Mouse (Mus musculus): ENCODE measurements around the gene Igll1.
"Not testable (repeated sequence)": the region's sequence is repeated elsewhere in the genome, so short reads cannot be mapped to it uniquely, and the experiment has no call there.

Gene Igll1

GRCm38 (mm10) chr16:16863978-16864377 is at the start of gene Igll1:
Igll1 (minus strand) TSS chr16:16863985.
- peak in 1 of 2 experiments; percentile 2 for DNase-seq

- no peak for DNase-seq
Observed at GRCm38 (mm10) chr16:16913440-16913839, 49.7 kb upstream of the Igll1 start.

GRCm38 (mm10) chr16:16911641-16912597 is 48.1 kb upstream of the Igll1 start:
- peak; percentile 80 to 85 for DNase-seq

- DNase-seq, result peak; percentile 91 to 94
Observed at GRCm38 (mm10) chr16:16907799-16908198, 44.0 kb upstream of the Igll1 start.

GRCm38 (mm10) chr16:16903188-16903587 is 39.4 kb upstream of the Igll1 start:
- DNase-seq, result no peak

GRCm38 (mm10) chr16:16902329-16902728 is 38.5 kb upstream of the Igll1 start:
- DNase-seq, result no peak

- DNase-seq, result no peak
Observed at GRCm38 (mm10) chr16:16897056-16897584, 33.3 kb upstream of the Igll1 start.

- peak; percentile 94 to 97 for DNase-seq
Observed at GRCm38 (mm10) chr16:16896382-16897055, 32.7 kb upstream of the Igll1 start, which contains the start of gene Ppm1f. Ppm1f (plus strand) TSS chr16:16896469.

GRCm38 (mm10) chr16:16896015-16896381 is 32.2 kb upstream of the Igll1 start:
- no peak for DNase-seq

- no peak for DNase-seq
Observed at GRCm38 (mm10) chr16:16892366-16892765, 28.6 kb upstream of the Igll1 start.

- DNase-seq, result no peak
Observed at GRCm38 (mm10) chr16:16888341-16888740, 24.6 kb upstream of the Igll1 start.

- no peak for DNase-seq
Observed at GRCm38 (mm10) chr16:16879025-16879424, 15.2 kb upstream of the Igll1 start.

GRCm38 (mm10) chr16:16870617-16871331 is 7.0 kb upstream of the Igll1 start, which contains the start of the genes Top3b and Vpreb1:
Top3b (plus strand) TSS chr16:16870736.
Vpreb1 (minus strand) TSS chr16:16870843.
- DNase-seq, result peak; percentile 90 to 92

- no peak for DNase-seq
Observed at GRCm38 (mm10) chr16:16870241-16870616, 6.4 kb upstream of the Igll1 start.

GRCm38 (mm10) chr16:16865696-16866561 is 2.1 kb upstream of the Igll1 start:
- DNase-seq, result peak; percentile 75 to 82

- DNase-seq, result no peak
Observed at GRCm38 (mm10) chr16:16865217-16865616, 1.4 kb upstream of the Igll1 start.

GRCm38 (mm10) chr16:16862288-16862687 is 1.5 kb downstream of the Igll1 start:
- no peak for DNase-seq

- DNase-seq, result no peak
Observed at GRCm38 (mm10) chr16:16856731-16857476, 6.9 kb downstream of the Igll1 start.

- DNase-seq, result not testable (repeated sequence)
Observed at GRCm38 (mm10) chr16:16856054-16856453, 7.7 kb downstream of the Igll1 start.

GRCm38 (mm10) chr16:16855541-16855940 is 8.2 kb downstream of the Igll1 start:
- DNase-seq, result no peak

GRCm38 (mm10) chr16:16854836-16855235 is 8.9 kb downstream of the Igll1 start:
- DNase-seq, result peak; percentile 54 to 67
